Mouse (Mus musculus) ES-E14 (cell line): ENCODE measurements around the gene Irak4. TPM values are rescaled to one million over a fixed set of nuclear protein-coding genes. Genes with fewer than 3 reads are reported as not detected.

Source experiments
- DNase-seq: peaks from one replicate; pipeline ENCODE4 v3.0.0-alpha.2; 2013; ENCODE audit warnings: low read depth, low spot score
- H3K27ac ChIP-seq: 2 replicates; pipeline ENCODE4 v1.5.1; 2012; ENCODE audit warnings: low read depth, mild to moderate bottlenecking, low read length, moderate library complexity, mixed read lengths; ENCODE audit not compliant: poor library complexity, insufficient read depth, severe bottlenecking
- H3K36me3 ChIP-seq: 2 replicates; pipeline ENCODE4 v1.6.1; 2012; ENCODE audit warnings: mild to moderate bottlenecking, low read length, moderate library complexity, mixed read lengths; ENCODE audit not compliant: control insufficient read depth, poor library complexity, insufficient read depth, severe bottlenecking
- H3K4me1 ChIP-seq, 2 experiments: fragments of 150-350 bp in 1 of 2; sonication (generic) in 1 of 2; 2 replicates each; pipeline ENCODE4 v1.6.1; 2012; ENCODE audit warnings: low read length in 2 of 2, mild to moderate bottlenecking in 1 of 2, mixed read lengths in 1 of 2; ENCODE audit not compliant: control insufficient read depth in 2 of 2, insufficient read depth in 2 of 2, poor library complexity in 1 of 2
- H3K4me3 ChIP-seq, 2 experiments: fragments of 150-350 bp in 1 of 2; sonication (generic) in 1 of 2; 2 replicates each; pipeline ENCODE4 v1.5.1; 2012; ENCODE audit warnings: low read length in 2 of 2, low read depth in 1 of 2, mild to moderate bottlenecking in 1 of 2, mixed read lengths in 1 of 2; ENCODE audit not compliant: insufficient read depth in 1 of 2, poor library complexity in 1 of 2, severe bottlenecking in 1 of 2
- H3K9ac ChIP-seq: 2 replicates; pipeline ENCODE4 v1.6.1; 2012; ENCODE audit warnings: low read depth, mild to moderate bottlenecking, low read length, mixed read lengths; ENCODE audit not compliant: poor library complexity, insufficient read depth, severe bottlenecking
- H3K9me3 ChIP-seq: fragments of 150-350 bp; sonication (generic); 2 replicates; pipeline ENCODE4 v1.6.1; 2012; ENCODE audit warnings: low read depth, mild to moderate bottlenecking, low read length; ENCODE audit not compliant: control insufficient read depth, insufficient read depth
- CHD2 ChIP-seq: IDR thresholded peaks from 2 replicates; pipeline ENCODE4 v1.6.1; 2014; ENCODE audit warnings: mild to moderate bottlenecking, low read depth, low read length, inconsistent platforms
- HCFC1 ChIP-seq: IDR thresholded peaks from 2 replicates; pipeline ENCODE4 v1.6.1; 2012; ENCODE audit warnings: low read length, inconsistent platforms, borderline replicate concordance; ENCODE audit not compliant: insufficient read depth
- MAFK ChIP-seq: IDR thresholded peaks from 2 replicates; pipeline ENCODE4 v1.6.1; 2014; ENCODE audit warnings: mild to moderate bottlenecking, low read depth, low read length, inconsistent platforms; ENCODE audit not compliant: insufficient read depth
- ZC3H11A ChIP-seq: IDR thresholded peaks from 2 replicates; pipeline ENCODE4 v1.6.1; 2012; ENCODE audit warnings: low read depth, mild to moderate bottlenecking, inconsistent platforms, low read length, borderline replicate concordance
- ZNF384 ChIP-seq: IDR thresholded peaks from 2 replicates; pipeline ENCODE4 v1.6.1; 2012; ENCODE audit warnings: low read depth, low read length, inconsistent platforms
- in situ Hi-C, 2 experiments: fragments of 600-800 bp; cut with MboI; formaldehyde crosslinking; loops; one replicate each; pipeline ENCODE4 v1.15.1; 2025; ENCODE audit warnings: low sequenced_read_pairs in 2 of 2, inconsistent platforms in 1 of 2; ENCODE audit not compliant: unreplicated experiment in 2 of 2
- total RNA-seq: library from RNA; depleted of rRNA; stranded (reverse); fragments of 300-350 nt; gene quantifications from 2 replicates; pipeline ENCODE4 v1.2.3, GENCODE M21; 2012

Gene Irak4
- total RNA-seq, 1 experiment = 2.3 TPM

DNA sequence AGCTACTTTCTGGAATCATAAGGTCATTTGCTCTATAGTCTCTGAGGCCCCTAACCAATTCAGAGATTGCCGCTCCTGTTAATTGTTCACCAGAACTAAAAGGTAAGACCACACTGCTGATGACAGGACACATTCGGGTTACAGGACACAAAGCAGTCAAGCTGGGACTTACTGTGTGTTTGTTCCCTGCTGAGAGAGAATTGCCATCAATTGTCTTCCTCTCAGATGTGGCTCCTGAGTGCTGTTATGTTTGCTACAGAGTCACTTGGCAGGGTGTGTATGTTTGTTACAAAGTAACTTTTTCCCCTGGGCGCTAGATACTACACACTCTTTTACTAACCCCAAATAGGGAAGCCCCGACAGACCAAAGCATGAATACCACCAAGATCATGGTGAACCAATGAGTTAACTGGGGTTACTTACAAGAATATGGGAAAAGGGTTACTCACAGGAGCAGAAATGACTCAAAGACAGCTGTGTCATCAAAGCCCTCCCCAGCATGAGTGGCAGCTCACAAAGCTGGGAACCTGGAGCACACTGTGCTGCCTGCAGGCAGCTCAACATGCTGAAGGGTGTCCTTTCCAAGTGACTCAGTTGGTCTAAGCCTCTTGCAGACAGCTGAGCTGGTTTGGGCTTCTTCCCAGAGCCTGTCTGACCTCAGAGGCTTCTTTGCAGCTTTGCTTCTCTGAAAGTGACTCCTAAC is 31.3 kb downstream of the Irak4 start:
- Histone ChIP-seq H3K36me3 (peaks cover 7% of the 10 kb centered on the region), H3K27ac (no peak overlapping the region), H3K4me1 (peaks cover 2 to 5% of the 10 kb centered on the region in 2 experiments; a peak in 2 of 4 replicates), H3K4me3 (no peak overlapping the region), H3K9me3 (no peaks in the 10 kb centered on the region), H3K9ac (no peak overlapping the region; the same call in 1 of the 2 replicates)
- in situ Hi-C loops = no loop called here
- TF ChIP-seq ZNF384 = no peak
- no peak for TF ChIP-seq MAFK
- TF ChIP-seq CHD2 = no peak
- DNase-seq = no peak

DNA sequence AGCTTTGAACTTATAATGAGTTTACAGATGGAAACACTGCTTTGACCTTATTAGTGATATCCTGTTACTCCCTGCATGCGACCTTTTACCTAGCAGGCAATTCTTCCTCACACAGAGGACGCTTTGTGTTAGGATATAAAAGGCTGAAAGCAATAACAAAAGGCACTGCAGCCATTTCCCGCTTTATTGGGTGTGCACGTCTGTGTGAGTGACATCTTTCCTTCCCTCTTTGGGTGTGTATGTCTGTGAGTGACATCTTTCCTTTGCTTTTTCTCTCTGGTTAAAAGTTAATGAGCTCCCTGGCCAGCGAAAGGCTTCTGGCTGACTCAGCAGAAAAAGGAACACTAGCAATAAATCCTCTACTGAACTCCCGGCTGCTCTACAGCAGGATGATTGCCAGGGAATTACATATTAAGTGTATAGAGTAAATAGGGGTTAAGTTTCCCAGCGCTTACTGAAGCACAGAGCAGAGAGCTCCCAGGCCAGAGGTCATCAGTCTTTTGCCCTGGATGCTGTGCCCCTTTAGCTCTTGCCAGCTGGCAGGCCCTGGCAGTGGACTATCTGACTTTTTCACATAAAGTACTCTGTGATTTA is 38.7 kb downstream of the Irak4 start:
- peaks cover 0 to 3% of the 10 kb centered on the region in 2 experiments; a peak in 1 of 4 replicates for H3K4me1 ChIP-seq
- H3K9me3 ChIP-seq = no peaks in the 10 kb centered on the region
- H3K9ac ChIP-seq = no peak overlapping the region
- in situ Hi-C loops = no loop called here
- no peak overlapping the region for H3K27ac ChIP-seq
- TF ChIP-seq MAFK (peak; percentile 87), HCFC1 (no peak), ZNF384 (no peak)
- no peak overlapping the region for H3K4me3 ChIP-seq
- no peak for DNase-seq
- peaks cover 50% of the 10 kb centered on the region for H3K36me3 ChIP-seq

DNA sequence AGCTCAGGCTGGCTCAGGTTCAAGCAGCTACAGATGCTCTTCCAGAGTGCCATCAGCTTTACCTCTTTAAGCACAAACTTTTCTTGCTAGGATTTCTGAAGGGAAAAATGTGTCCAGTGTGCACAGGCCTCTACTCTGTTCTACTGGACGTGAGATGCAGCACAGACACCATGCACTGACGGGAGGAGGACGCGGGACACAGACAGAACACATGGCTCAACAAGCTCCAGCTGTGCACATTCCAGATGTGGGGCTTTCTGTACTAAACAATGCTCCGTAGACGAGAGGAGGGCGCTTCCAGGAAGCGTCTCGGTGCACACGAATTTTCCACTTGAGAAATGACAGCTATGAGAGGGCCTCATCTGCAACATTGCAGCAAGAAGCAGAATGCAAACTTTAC is 39.7 kb downstream of the Irak4 start:
- no peak overlapping the region for H3K27ac ChIP-seq
- H3K4me3 ChIP-seq = no peak overlapping the region
- H3K9ac ChIP-seq = no peak overlapping the region
- no peak for DNase-seq
- no peaks in the 10 kb centered on the region for H3K9me3 ChIP-seq
- in situ Hi-C loops = no loop called here
- H3K36me3 ChIP-seq = peaks cover 48% of the 10 kb centered on the region
- TF ChIP-seq CHD2 (no peak), MAFK (no peak), ZC3H11A (no peak), HCFC1 (no peak), ZNF384 (no peak)
- peaks cover 0 to 3% of the 10 kb centered on the region in 2 experiments; a peak in 1 of 4 replicates for H3K4me1 ChIP-seq

DNA sequence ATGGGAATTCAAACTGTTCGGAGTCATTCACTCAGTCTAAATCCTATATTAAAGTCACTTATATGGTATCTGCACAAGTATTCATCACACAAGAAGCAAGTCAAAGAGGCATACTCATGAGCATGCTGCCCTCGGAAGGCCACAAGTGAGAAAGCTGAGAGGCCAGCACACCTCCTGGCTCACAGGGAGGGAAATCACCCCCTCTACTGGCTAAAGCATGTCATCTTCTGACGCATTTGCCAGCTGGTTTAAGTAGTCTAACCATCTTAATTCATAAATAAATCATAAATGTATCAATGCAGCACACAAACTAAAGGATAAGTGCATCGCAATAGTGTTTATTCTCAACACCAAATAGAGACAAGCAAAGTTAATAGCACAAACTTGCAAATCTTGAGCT is 41.3 kb downstream of the Irak4 start:
- no peak overlapping the region; a peak in 1 of 4 replicates for H3K4me3 ChIP-seq
- TF ChIP-seq ZC3H11A (no peak), HCFC1 (no peak), MAFK (no peak), CHD2 (no peak), ZNF384 (no peak)
- H3K36me3 ChIP-seq = peaks cover 43% of the 10 kb centered on the region
- peaks cover 3% of the 10 kb centered on the region in 2 experiments; a peak in 2 of 4 replicates for H3K4me1 ChIP-seq
- H3K9me3 ChIP-seq = no peaks in the 10 kb centered on the region
- in situ Hi-C loops = no loop called here
- DNase-seq = no peak
- H3K27ac ChIP-seq = no peak overlapping the region; the same call in 1 of the 2 replicates
- H3K9ac ChIP-seq = no peak overlapping the region
